Mouse (Mus musculus): ENCODE measurements around the gene Gm21992. TPM values are rescaled to one million over a fixed set of nuclear protein-coding genes. Genes with fewer than 3 reads are reported as not detected.

Gm21992 gene
- polyA plus RNA-seq, 1 experiment from 2014 or later = 30.9 TPM

DNA sequence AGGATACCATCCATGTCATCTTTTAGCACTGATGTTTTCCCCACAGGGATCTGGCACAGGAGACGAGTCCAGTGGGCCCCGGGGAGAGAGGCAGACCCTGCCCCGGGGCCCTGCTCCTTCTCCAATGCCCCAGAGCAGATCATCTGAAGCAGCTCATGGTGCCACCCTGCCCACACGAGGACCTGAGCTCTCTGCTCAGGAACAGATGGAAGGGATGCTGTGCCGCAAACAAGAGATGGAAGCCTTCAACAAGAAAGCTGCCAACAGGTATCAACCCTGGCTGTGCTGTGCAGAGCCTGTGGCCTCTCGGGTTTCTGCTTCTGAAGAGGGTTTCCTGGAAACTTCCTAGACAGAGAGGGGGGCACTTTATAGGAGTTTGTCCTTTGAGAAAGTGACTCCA, 61.4 kb downstream of the Gm21992 start:
- H3K27me3 ChIP-seq = no peaks in the 10 kb centered on the region
- no peaks in the 10 kb centered on the region for H3K4me1 ChIP-seq
- H3K9me3 ChIP-seq (replicated peaks) = no peaks in the 10 kb centered on the region
- peaks cover 6% of the 10 kb centered on the region; the same call in 1 of the 2 replicates for H3K36me3 ChIP-seq
- no peak overlapping the region for H3K4me3 ChIP-seq (replicated peaks)
- no peak overlapping the region for H3K4me2 ChIP-seq (replicated peaks)
- no peak for ATAC-seq (ENCODE audit: insufficient number of reproducible peaks, low FRiP score, low TSS enrichment, low read depth)
- H3K27ac ChIP-seq (replicated peaks) = no peak overlapping the region
- 75% methylated on average over 6 of the region's 6 CpGs for WGBS
- no peak overlapping the region for H3K9ac ChIP-seq

DNA sequence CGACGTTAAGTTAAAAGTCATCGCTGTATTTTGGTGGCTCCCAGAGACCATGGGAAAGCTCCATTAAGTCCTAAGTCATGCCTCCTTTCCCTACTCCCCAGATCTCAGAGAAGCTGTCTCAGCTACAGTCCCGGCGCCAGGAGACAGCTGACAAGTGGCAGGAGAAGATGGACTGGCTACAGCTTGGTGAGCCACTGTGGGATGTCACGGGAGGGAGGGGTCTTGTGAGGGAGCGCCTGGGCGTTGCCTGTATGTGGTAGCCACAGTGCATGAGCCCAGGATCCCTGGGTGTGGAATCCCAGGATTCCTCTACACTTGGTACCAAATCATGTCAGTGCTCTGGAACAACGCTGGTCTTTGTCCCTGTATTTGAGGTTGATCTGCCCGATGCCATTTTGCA, 62.9 kb downstream of the Gm21992 start:
- Histone ChIP-seq H3K4me2 (replicated peaks) (no peak overlapping the region), H3K27ac (replicated peaks) (no peak overlapping the region), H3K4me1 (no peaks in the 10 kb centered on the region), H3K9ac (no peak overlapping the region), H3K4me3 (replicated peaks) (no peak overlapping the region), H3K27me3 (no peaks in the 10 kb centered on the region), H3K36me3 (peaks cover 6% of the 10 kb centered on the region; the same call in 1 of the 2 replicates), H3K9me3 (replicated peaks) (no peaks in the 10 kb centered on the region)
- ATAC-seq (ENCODE audit: insufficient number of reproducible peaks, low FRiP score, low TSS enrichment, low read depth) = no peak
- 83% methylated on average over 10 of the region's 10 CpGs for WGBS

DNA sequence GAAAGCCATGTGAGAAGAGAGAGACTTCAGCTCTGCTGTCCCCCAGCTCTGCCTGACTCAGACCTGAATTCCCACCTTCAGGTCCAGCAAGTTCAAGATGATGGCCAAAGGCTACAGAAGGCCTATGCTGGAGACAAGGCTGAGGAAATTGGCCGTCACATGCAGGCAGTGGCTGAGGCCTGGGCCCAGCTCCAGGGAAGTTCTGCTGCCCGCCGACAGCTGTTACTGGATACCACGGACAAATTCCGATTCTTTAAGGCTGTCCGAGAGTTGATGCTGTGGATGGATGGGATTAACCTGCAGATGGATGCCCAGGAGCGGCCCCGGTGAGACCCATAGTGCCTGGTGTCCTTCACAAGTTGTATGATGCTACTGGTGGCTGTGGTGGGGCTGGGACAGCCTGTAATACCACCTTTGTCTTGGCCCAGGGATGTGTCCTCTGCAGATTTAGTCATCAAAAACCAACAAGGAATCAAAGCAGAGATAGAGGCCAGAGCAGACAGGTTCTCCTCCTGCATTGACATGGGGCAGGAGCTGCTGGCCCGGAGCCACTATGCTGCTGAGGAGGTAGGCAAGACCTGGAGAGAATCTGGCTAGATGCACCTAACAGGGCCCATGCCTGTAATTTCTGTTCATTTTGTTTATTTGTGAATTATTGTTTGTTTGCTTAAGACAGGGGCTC, 63.6 kb downstream of the Gm21992 start:
- 88% methylated on average over 9 of the region's 9 CpGs for WGBS
- H3K27me3 ChIP-seq = no peaks in the 10 kb centered on the region

GRCm38 (mm10) chr19:4746611-4747010, 64.8 kb downstream of the Gm21992 start:
- WGBS = 81% methylated on average over 14 of the region's 14 CpGs
- no peak overlapping the region for H3K27ac ChIP-seq (replicated peaks)
- H3K4me1 ChIP-seq = no peaks in the 10 kb centered on the region
- no peak overlapping the region for H3K4me3 ChIP-seq (replicated peaks)
- H3K9ac ChIP-seq = no peak overlapping the region
- H3K9me3 ChIP-seq (replicated peaks) = no peaks in the 10 kb centered on the region
- H3K27me3 ChIP-seq = no peaks in the 10 kb centered on the region
- no peak overlapping the region for H3K4me2 ChIP-seq (replicated peaks)
- ATAC-seq (ENCODE audit: insufficient number of reproducible peaks, low FRiP score, low TSS enrichment, low read depth) = no peak
- H3K36me3 ChIP-seq = peaks cover 6% of the 10 kb centered on the region; the same call in 1 of the 2 replicates

More for the DNA sequence above, 63.6 kb downstream of the Gm21992 start:
- no peak for ATAC-seq (ENCODE audit: insufficient number of reproducible peaks, low FRiP score, low TSS enrichment, low read depth)
- H3K9me3 ChIP-seq (replicated peaks) = no peaks in the 10 kb centered on the region
- peaks cover 6% of the 10 kb centered on the region; the same call in 1 of the 2 replicates for H3K36me3 ChIP-seq
- no peak overlapping the region for H3K9ac ChIP-seq
- H3K4me2 ChIP-seq (replicated peaks) = no peak overlapping the region
- H3K27ac ChIP-seq (replicated peaks) = no peak overlapping the region
- H3K4me3 ChIP-seq (replicated peaks) = no peak overlapping the region
- no peaks in the 10 kb centered on the region for H3K4me1 ChIP-seq

GRCm38 (mm10) chr19:4745681-4746080, 65.7 kb downstream of the Gm21992 start:
- no peaks in the 10 kb centered on the region for H3K27me3 ChIP-seq
- no peaks in the 10 kb centered on the region for H3K9me3 ChIP-seq (replicated peaks)
- no peaks in the 10 kb centered on the region for H3K4me1 ChIP-seq
- no peak overlapping the region for H3K4me2 ChIP-seq (replicated peaks)
- WGBS = 92% methylated on average over 10 of the region's 10 CpGs
- H3K27ac ChIP-seq (replicated peaks) = no peak overlapping the region
- H3K9ac ChIP-seq = no peak overlapping the region
- no peak for ATAC-seq (ENCODE audit: insufficient number of reproducible peaks, low FRiP score, low TSS enrichment, low read depth)
- peaks cover 6% of the 10 kb centered on the region; the same call in 1 of the 2 replicates for H3K36me3 ChIP-seq
- no peak overlapping the region for H3K4me3 ChIP-seq (replicated peaks)

DNA sequence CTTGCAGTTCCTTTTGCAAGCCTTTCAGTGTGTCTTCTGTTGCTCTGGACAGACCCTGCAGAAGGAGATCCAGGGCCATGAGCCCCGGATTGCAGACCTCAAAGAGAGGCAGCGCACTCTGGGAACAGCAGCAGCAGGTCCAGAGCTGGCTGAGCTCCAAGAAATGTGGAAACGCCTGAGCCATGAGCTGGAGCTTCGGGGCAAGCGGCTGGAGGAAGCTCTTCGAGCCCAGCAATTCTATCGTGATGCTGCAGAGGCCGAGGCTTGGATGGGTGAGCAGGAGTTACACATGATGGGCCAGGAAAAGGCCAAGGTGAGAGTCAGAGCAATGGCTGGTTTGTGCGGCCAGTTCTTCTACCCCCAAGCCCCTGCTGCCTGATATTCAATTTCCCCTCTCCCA, 66.4 kb downstream of the Gm21992 start:
- H3K36me3 ChIP-seq = peaks cover 4% of the 10 kb centered on the region; the same call in 1 of the 2 replicates
- no peaks in the 10 kb centered on the region for H3K4me1 ChIP-seq
- 65% methylated on average over 9 of the region's 9 CpGs for WGBS
- no peak for ATAC-seq (ENCODE audit: insufficient number of reproducible peaks, low FRiP score, low TSS enrichment, low read depth)
- H3K4me2 ChIP-seq (replicated peaks) = no peak overlapping the region
- no peaks in the 10 kb centered on the region for H3K9me3 ChIP-seq (replicated peaks)
- no peak overlapping the region for H3K4me3 ChIP-seq (replicated peaks)
- H3K9ac ChIP-seq = no peak overlapping the region
- no peaks in the 10 kb centered on the region for H3K27me3 ChIP-seq
- H3K27ac ChIP-seq (replicated peaks) = no peak overlapping the region

- Histone ChIP-seq H3K27me3 (no peaks in the 10 kb centered on the region), H3K9me3 (replicated peaks) (no peaks in the 10 kb centered on the region), H3K4me3 (replicated peaks) (no peak overlapping the region), H3K27ac (replicated peaks) (no peak overlapping the region), H3K9ac (no peak overlapping the region), H3K36me3 (peaks cover 3% of the 10 kb centered on the region; the same call in 1 of the 2 replicates), H3K4me2 (replicated peaks) (no peak overlapping the region), H3K4me1 (no peaks in the 10 kb centered on the region)
- ATAC-seq (ENCODE audit: insufficient number of reproducible peaks, low FRiP score, low TSS enrichment, low read depth) = no peak
- 80% methylated on average over 14 of the region's 14 CpGs for WGBS
Observed at GRCm38 (mm10) chr19:4744026-4744425, 67.4 kb downstream of the Gm21992 start.

GRCm38 (mm10) chr19:4743524-4743923, 67.9 kb downstream of the Gm21992 start:
- Histone ChIP-seq H3K9ac (no peak overlapping the region), H3K4me2 (replicated peaks) (no peak overlapping the region), H3K36me3 (no peaks in the 10 kb centered on the region; the same call in 1 of the 2 replicates), H3K27me3 (no peaks in the 10 kb centered on the region), H3K27ac (replicated peaks) (no peak overlapping the region), H3K4me1 (no peaks in the 10 kb centered on the region), H3K4me3 (replicated peaks) (no peak overlapping the region), H3K9me3 (replicated peaks) (no peaks in the 10 kb centered on the region)
- 43% methylated on average over 5 of the region's 5 CpGs for WGBS
- ATAC-seq (ENCODE audit: insufficient number of reproducible peaks, low FRiP score, low TSS enrichment, low read depth) = no peak

GRCm38 (mm10) chr19:4742229-4742628, 69.2 kb downstream of the Gm21992 start:
- no peak overlapping the region for H3K9ac ChIP-seq
- H3K4me2 ChIP-seq (replicated peaks) = no peak overlapping the region
- H3K4me1 ChIP-seq = no peaks in the 10 kb centered on the region
- no peak for ATAC-seq (ENCODE audit: insufficient number of reproducible peaks, low FRiP score, low TSS enrichment, low read depth)
- no peaks in the 10 kb centered on the region for H3K27me3 ChIP-seq
- H3K36me3 ChIP-seq = no peaks in the 10 kb centered on the region; the same call in 1 of the 2 replicates
- H3K27ac ChIP-seq (replicated peaks) = no peak overlapping the region
- H3K4me3 ChIP-seq (replicated peaks) = no peak overlapping the region
- no peaks in the 10 kb centered on the region for H3K9me3 ChIP-seq (replicated peaks)
- 92% methylated on average over 6 of the region's 6 CpGs for WGBS

GRCm38 (mm10) chr19:4741482-4741881, 69.9 kb downstream of the Gm21992 start:
- WGBS = 76% methylated on average over 10 of the region's 10 CpGs

DNA sequence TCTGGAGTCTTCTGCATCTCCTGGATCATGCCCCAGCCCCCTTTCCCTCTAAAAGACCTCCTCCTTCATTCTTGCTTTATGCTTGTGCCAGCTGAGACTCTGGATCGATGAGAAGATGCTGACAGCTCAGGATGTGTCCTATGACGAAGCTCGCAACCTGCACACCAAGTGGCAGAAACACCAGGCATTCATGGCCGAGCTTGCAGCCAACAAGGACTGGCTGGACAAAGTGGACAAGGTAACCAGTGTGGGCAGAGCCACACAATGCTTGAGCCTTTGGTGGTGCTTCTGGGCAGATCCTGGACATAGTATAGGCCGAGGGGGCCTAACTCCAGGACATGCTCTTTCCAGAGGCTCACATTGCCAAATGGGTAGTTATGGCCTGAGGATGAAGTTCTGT, 71.7 kb downstream of the Gm21992 start:
- Histone ChIP-seq H3K4me2 (replicated peaks) (no peak overlapping the region), H3K27ac (replicated peaks) (no peak overlapping the region), H3K4me1 (no peaks in the 10 kb centered on the region), H3K4me3 (replicated peaks) (no peak overlapping the region), H3K36me3 (no peaks in the 10 kb centered on the region), H3K27me3 (no peaks in the 10 kb centered on the region), H3K9me3 (replicated peaks) (no peaks in the 10 kb centered on the region), H3K9ac (no peak overlapping the region)
- WGBS = 89% methylated on average over 5 of the region's 5 CpGs
- ATAC-seq (ENCODE audit: insufficient number of reproducible peaks, low FRiP score, low TSS enrichment, low read depth) = no peak

More at GRCm38 (mm10) chr19:4741482-4741881, 69.9 kb downstream of the Gm21992 start:
- no peak overlapping the region for H3K4me3 ChIP-seq (replicated peaks)
- ATAC-seq (ENCODE audit: insufficient number of reproducible peaks, low FRiP score, low TSS enrichment, low read depth) = no peak
- H3K9ac ChIP-seq = no peak overlapping the region
- no peaks in the 10 kb centered on the region for H3K27me3 ChIP-seq
- no peak overlapping the region for H3K4me2 ChIP-seq (replicated peaks)
- no peaks in the 10 kb centered on the region for H3K4me1 ChIP-seq
- H3K36me3 ChIP-seq = no peaks in the 10 kb centered on the region
- no peak overlapping the region for H3K27ac ChIP-seq (replicated peaks)
- no peaks in the 10 kb centered on the region for H3K9me3 ChIP-seq (replicated peaks)

- no peaks in the 10 kb centered on the region for H3K27me3 ChIP-seq
- H3K4me2 ChIP-seq (replicated peaks) = no peak overlapping the region
- H3K27ac ChIP-seq (replicated peaks) = no peak overlapping the region
- H3K4me1 ChIP-seq = no peaks in the 10 kb centered on the region
- ATAC-seq (ENCODE audit: insufficient number of reproducible peaks, low FRiP score, low TSS enrichment, low read depth) = no peak
- 92% methylated on average over 11 of the region's 11 CpGs for WGBS
- no peaks in the 10 kb centered on the region for H3K36me3 ChIP-seq
- H3K9me3 ChIP-seq (replicated peaks) = no peaks in the 10 kb centered on the region
- H3K4me3 ChIP-seq (replicated peaks) = no peak overlapping the region
- no peak overlapping the region for H3K9ac ChIP-seq
Observed at GRCm38 (mm10) chr19:4739053-4739452, 72.4 kb downstream of the Gm21992 start.
